Mouse (Mus musculus) stomach, embryonic 14.5 days (tissue): Measurements from ENCODE around the gene Phldb1. TPM values are rescaled to one million over a fixed set of nuclear protein-coding genes. Genes with fewer than 3 reads are reported as not detected.
A peak's percentile ranks its signal among the peaks of the same experiment; 100 is the strongest.

ENCODE experiments used
- ATAC-seq: fragments of 200-750 bp; cut with Nextera tagmentation; 2 replicates; pipeline ENCODE4 v1.8.0; 2017; ENCODE audit warnings: low read depth, moderate TSS enrichment; ENCODE audit not compliant: insufficient number of reproducible peaks, insufficient read depth, low FRiP score
- H3K27ac ChIP-seq: fragments of 300-500 bp; sonication (generic); 2 replicates; pipeline ENCODE4 v1.5.1; 2014; ENCODE audit warnings: mild to moderate bottlenecking, low read length, moderate library complexity, mixed read lengths
- H3K27me3 ChIP-seq: fragments of 300-500 bp; sonication (generic); 2 replicates; pipeline ENCODE4 v1.6.1; 2014; ENCODE audit warnings: low read length, control low read depth, mixed read lengths; ENCODE audit not compliant: control insufficient read depth, insufficient read depth
- H3K36me3 ChIP-seq: fragments of 300-500 bp; sonication (generic); 2 replicates; pipeline ENCODE4 v1.6.1; 2014; ENCODE audit warnings: mild to moderate bottlenecking, control low read depth, low read length, moderate library complexity, mixed read lengths; ENCODE audit not compliant: control insufficient read depth, insufficient read depth
- H3K4me1 ChIP-seq: fragments of 300-500 bp; sonication (generic); 2 replicates; pipeline ENCODE4 v1.6.1; 2014; ENCODE audit warnings: low read length, control low read depth, mixed read lengths; ENCODE audit not compliant: control insufficient read depth, insufficient read depth
- H3K4me2 ChIP-seq: fragments of 300-500 bp; sonication (generic); replicated peaks from 2 replicates; pipeline ENCODE4 v1.6.1; 2014; ENCODE audit warnings: low read depth, low read length, control low read depth
- H3K4me3 ChIP-seq: fragments of 300-500 bp; sonication (generic); 2 replicates; pipeline ENCODE4 v1.5.1; 2014; ENCODE audit warnings: low read depth, low read length, control low read depth
- H3K9ac ChIP-seq: fragments of 300-500 bp; sonication (generic); replicated peaks from 2 replicates; pipeline ENCODE4 v1.6.1; 2014; ENCODE audit warnings: low read depth, mild to moderate bottlenecking, control low read depth, low read length, moderate library complexity, mixed read lengths
- H3K9me3 ChIP-seq: fragments of 300-500 bp; sonication (generic); 2 replicates; pipeline ENCODE4 v1.6.1; 2016; ENCODE audit warnings: low read depth, low read length, control low read depth; ENCODE audit not compliant: control insufficient read depth
- WGBS: fragments of 180-500 bp; shearing (Covaris S2); extraction: QIAGEN DNeasy Blood & Tissue Kit; methylation state at CpG from one replicate; pipeline ENCODE4 v1.1.7; 2014; 5-methylcytosine and 5-hydroxymethylcytosine counted together
- polyA plus RNA-seq: library from polyadenylated mRNA; unstranded; fragments of >200 nt; fragmentation: Nextera tagmentation; extraction: Ambion mirVana; gene quantifications from 2 replicates; pipeline ENCODE4 v1.2.1, GENCODE M21; 2014

Phldb1 gene
- polyA plus RNA-seq, 1 experiment from 2014 or later = 26.7 TPM

- no peak overlapping the region for H3K9ac ChIP-seq
- peaks cover 30% of the 10 kb centered on the region for H3K4me1 ChIP-seq
- 40% methylated on average over 7 of the region's 7 CpGs for WGBS
- H3K27me3 ChIP-seq = no peaks in the 10 kb centered on the region
- H3K4me3 ChIP-seq = no peak overlapping the region
- H3K9me3 ChIP-seq = no peaks in the 10 kb centered on the region
- no peaks in the 10 kb centered on the region for H3K36me3 ChIP-seq
- no peak for ATAC-seq
- peak overlapping the region; percentile 45; the same call in 1 of the 2 replicates for H3K27ac ChIP-seq
- H3K4me2 ChIP-seq = no peak overlapping the region
These were observed 12.0 kb downstream of the Phldb1 start for GRCm38 (mm10) chr9:44723008-44723407.

GRCm38 (mm10) chr9:44722575-44722974 lies 12.4 kb downstream of the Phldb1 start:
- H3K4me2 ChIP-seq = no peak overlapping the region
- no peak overlapping the region for H3K9ac ChIP-seq
- H3K9me3 ChIP-seq = no peaks in the 10 kb centered on the region
- no peak overlapping the region for H3K4me3 ChIP-seq
- ATAC-seq = no peak
- H3K27ac ChIP-seq = peak overlapping the region; percentile 39; the same call in 1 of the 2 replicates
- H3K27me3 ChIP-seq = no peaks in the 10 kb centered on the region
- WGBS = 67% methylated on average over 7 of the region's 7 CpGs
- H3K4me1 ChIP-seq = peaks cover 30% of the 10 kb centered on the region
- no peaks in the 10 kb centered on the region for H3K36me3 ChIP-seq

GRCm38 (mm10) chr9:44721877-44722186 lies 13.2 kb downstream of the Phldb1 start:
- Histone ChIP-seq H3K4me3 (no peak overlapping the region), H3K4me2 (peak overlapping the region; percentile 88), H3K4me1 (peaks cover 30% of the 10 kb centered on the region), H3K9me3 (no peaks in the 10 kb centered on the region), H3K9ac (no peak overlapping the region), H3K36me3 (no peaks in the 10 kb centered on the region), H3K27me3 (no peaks in the 10 kb centered on the region), H3K27ac (no peak overlapping the region)
- no peak for ATAC-seq
- WGBS = 76% methylated on average over 3 of the region's 3 CpGs

GRCm38 (mm10) chr9:44721154-44721876 lies 13.7 kb downstream of the Phldb1 start:
- H3K27me3 ChIP-seq = no peaks in the 10 kb centered on the region
- peak overlapping the region; percentile 67 for H3K9ac ChIP-seq
- ATAC-seq = peak; percentile 86
- H3K9me3 ChIP-seq = no peaks in the 10 kb centered on the region
- H3K4me1 ChIP-seq = peaks cover 30% of the 10 kb centered on the region
- H3K27ac ChIP-seq = peak overlapping the region; percentile 39; the same call in 1 of the 2 replicates
- H3K4me2 ChIP-seq = peak overlapping the region; percentile 88
- H3K4me3 ChIP-seq = peak overlapping the region; percentile 76
- under 1% methylated on average over 40 of the region's 40 CpGs for WGBS
- peaks cover 1% of the 10 kb centered on the region; the same call in 1 of the 2 replicates for H3K36me3 ChIP-seq

GRCm38 (mm10) chr9:44720358-44721153 lies 14.4 kb downstream of the Phldb1 start:
- H3K36me3 ChIP-seq = peaks cover 9% of the 10 kb centered on the region
- 17% methylated on average over 9 of the region's 9 CpGs for WGBS
- H3K9ac ChIP-seq = peak overlapping the region; percentile 67
- H3K4me1 ChIP-seq = peaks cover 30% of the 10 kb centered on the region
- no peaks in the 10 kb centered on the region for H3K9me3 ChIP-seq
- H3K27ac ChIP-seq = peak overlapping the region; percentile 39; the same call in 1 of the 2 replicates
- H3K4me2 ChIP-seq = peak overlapping the region; percentile 88
- no peak for ATAC-seq
- peak overlapping the region; percentile 76 for H3K4me3 ChIP-seq
- no peaks in the 10 kb centered on the region for H3K27me3 ChIP-seq

- no peak overlapping the region for H3K4me3 ChIP-seq
- peaks cover 30% of the 10 kb centered on the region for H3K4me1 ChIP-seq
These were observed 15.2 kb downstream of the Phldb1 start for GRCm38 (mm10) chr9:44719632-44720357.

GRCm38 (mm10) chr9:44718937-44719631 lies 15.9 kb downstream of the Phldb1 start:
- no peak overlapping the region for H3K4me2 ChIP-seq

More at GRCm38 (mm10) chr9:44719632-44720357, 15.2 kb downstream of the Phldb1 start:
- peak overlapping the region; percentile 67; the same call in 1 of the 2 replicates for H3K9ac ChIP-seq
- no peaks in the 10 kb centered on the region for H3K27me3 ChIP-seq
- peaks cover 11% of the 10 kb centered on the region for H3K36me3 ChIP-seq
- WGBS = 66% methylated on average over 8 of the region's 8 CpGs
- H3K4me2 ChIP-seq = peak overlapping the region; percentile 88
- no peak for ATAC-seq
- H3K9me3 ChIP-seq = no peaks in the 10 kb centered on the region
- no peak overlapping the region for H3K27ac ChIP-seq

GRCm38 (mm10) chr9:44717822-44718242 lies 17.2 kb downstream of the Phldb1 start:
- Histone ChIP-seq H3K27ac (no peak overlapping the region), H3K36me3 (peaks cover 21% of the 10 kb centered on the region), H3K4me1 (peaks cover 27% of the 10 kb centered on the region), H3K9me3 (no peaks in the 10 kb centered on the region), H3K27me3 (no peaks in the 10 kb centered on the region), H3K9ac (no peak overlapping the region), H3K4me2 (no peak overlapping the region), H3K4me3 (no peak overlapping the region)
- 80% methylated on average over 10 of the region's 10 CpGs for WGBS
- ATAC-seq = no peak

More at GRCm38 (mm10) chr9:44718937-44719631, 15.9 kb downstream of the Phldb1 start:
- no peak overlapping the region for H3K4me3 ChIP-seq
- no peaks in the 10 kb centered on the region for H3K9me3 ChIP-seq
- no peak overlapping the region for H3K27ac ChIP-seq
- peaks cover 29% of the 10 kb centered on the region for H3K4me1 ChIP-seq
- H3K9ac ChIP-seq = no peak overlapping the region
- H3K36me3 ChIP-seq = peaks cover 13% of the 10 kb centered on the region
- H3K27me3 ChIP-seq = no peaks in the 10 kb centered on the region
- WGBS = 86% methylated on average over 12 of the region's 12 CpGs
- ATAC-seq = no peak
